11 mouse cellular contexts compared by ENCODE assay signal in genomic region chr5:124715135-124715534, GRCm38 (mm10). TPM values are rescaled to one million over a fixed set of nuclear protein-coding genes. Genes with fewer than 3 reads are reported as not detected.
DNase-seq lines count a peak whose midpoint lies in the region; ATAC-seq lines count a peak whose summit lies in the region.
"Had no signal": no experiment of that assay in that cellular context is flagged by ENCODE, and none has a peak within 500 bp of the region (broad histone marks: within the 10 kb centered on the region; RNA-seq: fewer than 3 reads in every experiment).

No protein-coding gene starts in this region.

- no peaks in the 10 kb centered on the region for H3K4me1 ChIP-seq in heart, embryonic 10.5 days
- H3K4me1 ChIP-seq in heart, embryonic 13.5 days = no peaks in the 10 kb centered on the region
- H3K4me1 ChIP-seq in kidney, embryonic 16.5 days (ENCODE audit: insufficient read depth, low read length) = no peaks in the 10 kb centered on the region
- no peaks in the 10 kb centered on the region for H3K4me1 ChIP-seq in hindbrain, embryonic 16.5 days (ENCODE audit: control insufficient read depth, insufficient read depth, low read depth, low read length)
- H3K4me1 ChIP-seq: forebrain, embryonic 13.5 days had no signal

- no peak for ATAC-seq in heart, embryonic 13.5 days (ENCODE audit: extremely low read depth, insufficient number of reproducible peaks, low FRiP score, low TSS enrichment)
- ATAC-seq in kidney, embryonic 16.5 days (ENCODE audit: low FRiP score, low TSS enrichment) = no peak
- ATAC-seq in hindbrain, embryonic 16.5 days = no peak
- ATAC-seq: forebrain, embryonic 13.5 days had no signal

- H3K27ac ChIP-seq in heart, embryonic 10.5 days = no peak overlapping the region
- 0 out of 2 replicates have a peak overlapping the region, but pooled peaks have one; percentile 20 for H3K27ac ChIP-seq in heart, embryonic 13.5 days (replicated peaks)
- H3K27ac ChIP-seq in kidney, embryonic 16.5 days (ENCODE audit: low read length) = peak overlapping the region; percentile 58; the same call in 1 of the 2 replicates
- H3K27ac ChIP-seq in hindbrain, embryonic 16.5 days (ENCODE audit: low read depth, low read length) = no peak overlapping the region
- H3K27ac ChIP-seq: forebrain, embryonic 13.5 days; macrophage had no signal

- H3K36me3 ChIP-seq in heart, embryonic 10.5 days = peaks cover 95% of the 10 kb centered on the region
- H3K36me3 ChIP-seq in heart, embryonic 13.5 days = peaks cover 97% of the 10 kb centered on the region
- H3K36me3 ChIP-seq in kidney, embryonic 16.5 days (ENCODE audit: insufficient read depth, low read length) = peaks cover 71% of the 10 kb centered on the region
- peaks cover 65% of the 10 kb centered on the region for H3K36me3 ChIP-seq in hindbrain, embryonic 16.5 days (ENCODE audit: control insufficient read depth, insufficient read depth, low read length)

- peak; percentile 27 to 70 for DNase-seq in heart, adult 18-20 months
- DNase-seq in heart, embryonic 10.5 days (ENCODE audit: low spot score) = no peak
- peak; percentile 19 to 41 for DNase-seq in lung, postnatal 4 days
- DNase-seq in neural tube, embryonic 10.5 days (ENCODE audit: extremely low spot score, low spot score) = no peak
- DNase-seq in layer of hippocampus, adult 9-11 months = no peak

- H3K4me2 ChIP-seq in heart, embryonic 13.5 days = no peak overlapping the region
- H3K4me2 ChIP-seq in kidney, embryonic 16.5 days (replicated peaks; ENCODE audit: low read depth, low read length) = no peak overlapping the region
- H3K4me2 ChIP-seq in hindbrain, embryonic 16.5 days (ENCODE audit: low read length) = no peak overlapping the region
- H3K4me2 ChIP-seq: forebrain, embryonic 13.5 days had no signal

- peak overlapping the region; percentile 7; the same call in 1 of the 2 replicates for H3K9ac ChIP-seq in heart, embryonic 13.5 days
- H3K9ac ChIP-seq in kidney, embryonic 16.5 days (replicated peaks; ENCODE audit: low read length) = no peak overlapping the region
- no peak overlapping the region for H3K9ac ChIP-seq in hindbrain, embryonic 16.5 days (ENCODE audit: low read depth, low read length)
- H3K9ac ChIP-seq: forebrain, embryonic 13.5 days had no signal

- H3K4me3 ChIP-seq in heart, embryonic 10.5 days = no peak overlapping the region
- no peak overlapping the region for H3K4me3 ChIP-seq in heart, embryonic 13.5 days
- H3K4me3 ChIP-seq in kidney, embryonic 16.5 days (ENCODE audit: low read length) = no peak overlapping the region
- H3K4me3 ChIP-seq in hindbrain, embryonic 16.5 days (ENCODE audit: low read length) = no peak overlapping the region
- H3K4me3 ChIP-seq: forebrain, embryonic 13.5 days had no signal

- H3K27me3 ChIP-seq in heart, embryonic 10.5 days (ENCODE audit: insufficient read depth, poor library complexity, severe bottlenecking) = no peaks in the 10 kb centered on the region
- H3K27me3 ChIP-seq in heart, embryonic 13.5 days (replicated peaks) = no peaks in the 10 kb centered on the region
- no peaks in the 10 kb centered on the region for H3K27me3 ChIP-seq in kidney, embryonic 16.5 days (ENCODE audit: insufficient read depth, low read length)
- no peaks in the 10 kb centered on the region for H3K27me3 ChIP-seq in hindbrain, embryonic 16.5 days (replicated peaks; ENCODE audit: control insufficient read depth, insufficient read depth, low read length)
- H3K27me3 ChIP-seq: forebrain, embryonic 13.5 days had no signal

- WGBS in heart, embryonic 10.5 days = 81% methylated on average over 8 of the region's 8 CpGs
- WGBS in heart, embryonic 13.5 days = 83% methylated on average over 8 of the region's 8 CpGs
- 77% methylated on average over 8 of the region's 8 CpGs for WGBS in kidney, embryonic 16.5 days
- WGBS in hindbrain, embryonic 16.5 days = 96% methylated on average over 8 of the region's 8 CpGs

- no peaks in the 10 kb centered on the region for H3K9me3 ChIP-seq in heart, embryonic 10.5 days
- H3K9me3 ChIP-seq in heart, embryonic 13.5 days = 0 out of 2 replicates have a peak, but pooled peaks cover 3% of the 10 kb centered on the region
- H3K9me3 ChIP-seq in kidney, embryonic 16.5 days (ENCODE audit: low read length) = no peaks in the 10 kb centered on the region
- H3K9me3 ChIP-seq in hindbrain, embryonic 16.5 days (ENCODE audit: control insufficient read depth, low read length) = no peaks in the 10 kb centered on the region
- H3K9me3 ChIP-seq: forebrain, embryonic 13.5 days had no signal

RNA-seq across cellular contexts. Expression of gene Dnah10, which starts 9.8 kb away (rescaled TPM):
- under 1 TPM; 0.02 to 0.26 TPM for total RNA-seq in heart, adult 18-20 months (2021)
- polyA plus RNA-seq in heart, embryonic 10.5 days (2016; fragmentation: Nextera tagmentation; extraction: Ambion mirVana) = 0.04 and 0.09 TPM in 2 replicates
- 0.03 TPM in 1 of 2 replicates, not detected in the other for polyA plus RNA-seq in heart, embryonic 13.5 days (2015; fragmentation: Nextera tagmentation; extraction: Ambion mirVana)
- polyA plus RNA-seq in kidney, embryonic 16.5 days (2015; fragmentation: Nextera tagmentation; extraction: Ambion mirVana) = 0.12 and 0.15 TPM in 2 replicates
- 0.13 and 0.32 TPM in 2 replicates for polyA plus RNA-seq in hindbrain, embryonic 16.5 days (2015; fragmentation: Nextera tagmentation; extraction: Ambion mirVana)
- total RNA-seq: common myeloid progenitor, adult 5-6 weeks had no signal
- polyA plus RNA-seq: macrophage had no signal

Comparison
In these comparisons a context has a peak if more than half of its experiments do, and no peak if none do; other contexts are left out.
1. DNase-seq: peak in heart, adult 18-20 months (2 of 2) and lung, postnatal 4 days (2 of 2); none in heart, embryonic 10.5 days (single experiment), neural tube, embryonic 10.5 days (single experiment) and layer of hippocampus, adult 9-11 months (single experiment).
2. H3K27ac ChIP-seq: peak in heart, embryonic 13.5 days (single experiment) and kidney, embryonic 16.5 days (single experiment); none in heart, embryonic 10.5 days (single experiment) and hindbrain, embryonic 16.5 days (single experiment).